Mouse (Mus musculus): ENCODE results near the gene Ccl11. TPM values are rescaled to one million over a fixed set of nuclear protein-coding genes. Genes with fewer than 3 reads are reported as not detected.

The Ccl11 gene
- polyA plus RNA-seq, 1 experiment from 2014 or later, result 61.1 TPM

GRCm38 (mm10) chr11:82021406-82021805, 36.2 kb upstream of the Ccl11 start:
- Histone ChIP-seq H3K4me2 (ENCODE audit: low read length) (no peak overlapping the region), H3K27ac (ENCODE audit: low read depth) (no peak overlapping the region), H3K27me3 (replicated peaks; ENCODE audit: control insufficient read depth, insufficient read depth, low read length) (no peaks in the 10 kb centered on the region), H3K4me3 (ENCODE audit: low read depth, low read length) (no peak overlapping the region), H3K36me3 (ENCODE audit: control insufficient read depth, insufficient read depth, low read length) (no peaks in the 10 kb centered on the region), H3K4me1 (replicated peaks; ENCODE audit: control insufficient read depth, insufficient read depth, low read length) (no peaks in the 10 kb centered on the region), H3K9me3 (ENCODE audit: control insufficient read depth, low read length) (no peaks in the 10 kb centered on the region), H3K9ac (ENCODE audit: low read length) (no peak overlapping the region)
- WGBS, result 65% methylated on average over 3 of the region's 3 CpGs
- DNase-seq (ENCODE audit: low spot score) (no peak), ATAC-seq (replicated peaks; ENCODE audit: low FRiP score, low TSS enrichment, low read depth) (no peak)

- Histone ChIP-seq H3K9me3 (ENCODE audit: control insufficient read depth, low read length) (no peaks in the 10 kb centered on the region), H3K27me3 (replicated peaks; ENCODE audit: control insufficient read depth, insufficient read depth, low read length) (no peaks in the 10 kb centered on the region), H3K4me3 (ENCODE audit: low read depth, low read length) (no peak overlapping the region), H3K27ac (ENCODE audit: low read depth) (no peak overlapping the region), H3K36me3 (ENCODE audit: control insufficient read depth, insufficient read depth, low read length) (no peaks in the 10 kb centered on the region), H3K4me2 (ENCODE audit: low read length) (no peak overlapping the region), H3K4me1 (replicated peaks; ENCODE audit: control insufficient read depth, insufficient read depth, low read length) (no peaks in the 10 kb centered on the region), H3K9ac (ENCODE audit: low read length) (no peak overlapping the region)
- 91% methylated on average over 6 of the region's 6 CpGs for WGBS
- DNase-seq (ENCODE audit: low spot score) (no peak), ATAC-seq (replicated peaks; ENCODE audit: low FRiP score, low TSS enrichment, low read depth) (no peak)
Observed at GRCm38 (mm10) chr11:82022504-82023056, 35.0 kb upstream of the Ccl11 start.

- Histone ChIP-seq H3K4me3 (ENCODE audit: low read depth, low read length) (no peak overlapping the region), H3K9ac (ENCODE audit: low read length) (no peak overlapping the region), H3K4me2 (ENCODE audit: low read length) (no peak overlapping the region), H3K4me1 (replicated peaks; ENCODE audit: control insufficient read depth, insufficient read depth, low read length) (no peaks in the 10 kb centered on the region), H3K27me3 (replicated peaks; ENCODE audit: control insufficient read depth, insufficient read depth, low read length) (no peaks in the 10 kb centered on the region), H3K9me3 (ENCODE audit: control insufficient read depth, low read length) (no peaks in the 10 kb centered on the region), H3K36me3 (ENCODE audit: control insufficient read depth, insufficient read depth, low read length) (no peaks in the 10 kb centered on the region), H3K27ac (ENCODE audit: low read depth) (no peak overlapping the region)
- ATAC-seq (replicated peaks; ENCODE audit: low FRiP score, low TSS enrichment, low read depth) (no peak), DNase-seq (ENCODE audit: low spot score) (no peak)
- WGBS, result 78% methylated on average over 4 of the region's 4 CpGs
Observed at GRCm38 (mm10) chr11:82023769-82024168, 33.9 kb upstream of the Ccl11 start.

- 72% methylated on average over 2 of the region's 2 CpGs for WGBS
- no peak for DNase-seq (ENCODE audit: low spot score)
- H3K27me3 ChIP-seq (replicated peaks; ENCODE audit: control insufficient read depth, insufficient read depth, low read length), result no peaks in the 10 kb centered on the region
- peaks cover 5% of the 10 kb centered on the region; the same call in 1 of the 2 replicates for H3K4me1 ChIP-seq (replicated peaks; ENCODE audit: control insufficient read depth, insufficient read depth, low read length)
- H3K9ac ChIP-seq (ENCODE audit: low read length), result no peak overlapping the region
- no peak for ATAC-seq (replicated peaks; ENCODE audit: low FRiP score, low TSS enrichment, low read depth)
- no peaks in the 10 kb centered on the region for H3K9me3 ChIP-seq (ENCODE audit: control insufficient read depth, low read length)
- H3K4me3 ChIP-seq (ENCODE audit: low read depth, low read length), result no peak overlapping the region
- no peak overlapping the region for H3K27ac ChIP-seq (ENCODE audit: low read depth)
- H3K4me2 ChIP-seq (ENCODE audit: low read length), result no peak overlapping the region
- no peaks in the 10 kb centered on the region for H3K36me3 ChIP-seq (ENCODE audit: control insufficient read depth, insufficient read depth, low read length)
Observed at GRCm38 (mm10) chr11:82030171-82030570, 27.5 kb upstream of the Ccl11 start.

GRCm38 (mm10) chr11:82032136-82032535, 25.5 kb upstream of the Ccl11 start:
- no peak for DNase-seq (ENCODE audit: low spot score)
- H3K4me3 ChIP-seq (ENCODE audit: low read depth, low read length), result no peak overlapping the region
- H3K27ac ChIP-seq (ENCODE audit: low read depth), result peak overlapping the region; percentile 86
- H3K4me1 ChIP-seq (replicated peaks; ENCODE audit: control insufficient read depth, insufficient read depth, low read length), result peaks cover 5% of the 10 kb centered on the region; the same call in 1 of the 2 replicates
- no peak for ATAC-seq (replicated peaks; ENCODE audit: low FRiP score, low TSS enrichment, low read depth)
- no peak overlapping the region for H3K4me2 ChIP-seq (ENCODE audit: low read length)
- H3K27me3 ChIP-seq (replicated peaks; ENCODE audit: control insufficient read depth, insufficient read depth, low read length), result no peaks in the 10 kb centered on the region
- H3K9ac ChIP-seq (ENCODE audit: low read length), result no peak overlapping the region
- no peaks in the 10 kb centered on the region for H3K9me3 ChIP-seq (ENCODE audit: control insufficient read depth, low read length)
- no peaks in the 10 kb centered on the region for H3K36me3 ChIP-seq (ENCODE audit: control insufficient read depth, insufficient read depth, low read length)

- 19% methylated on average over 8 of the region's 8 CpGs for WGBS
- ATAC-seq (replicated peaks; ENCODE audit: low FRiP score, low TSS enrichment, low read depth) (peak; percentile 47; the same call in 1 of the 2 replicates), DNase-seq (ENCODE audit: low spot score) (peak; percentile 64)
- H3K9me3 ChIP-seq (ENCODE audit: control insufficient read depth, low read length), result no peaks in the 10 kb centered on the region
- no peak overlapping the region for H3K4me3 ChIP-seq (ENCODE audit: low read depth, low read length)
- peak overlapping the region; percentile 86 for H3K27ac ChIP-seq (ENCODE audit: low read depth)
- H3K4me2 ChIP-seq (ENCODE audit: low read length), result no peak overlapping the region
- no peaks in the 10 kb centered on the region for H3K27me3 ChIP-seq (replicated peaks; ENCODE audit: control insufficient read depth, insufficient read depth, low read length)
- peaks cover 5% of the 10 kb centered on the region; the same call in 1 of the 2 replicates for H3K4me1 ChIP-seq (replicated peaks; ENCODE audit: control insufficient read depth, insufficient read depth, low read length)
- no peaks in the 10 kb centered on the region for H3K36me3 ChIP-seq (ENCODE audit: control insufficient read depth, insufficient read depth, low read length)
- no peak overlapping the region for H3K9ac ChIP-seq (ENCODE audit: low read length)
Observed at GRCm38 (mm10) chr11:82032678-82033344, 24.8 kb upstream of the Ccl11 start.

GRCm38 (mm10) chr11:82034446-82034845, 23.2 kb upstream of the Ccl11 start:
- DNase-seq (ENCODE audit: low spot score), result no peak
- no peaks in the 10 kb centered on the region for H3K27me3 ChIP-seq (replicated peaks; ENCODE audit: control insufficient read depth, insufficient read depth, low read length)
- H3K4me2 ChIP-seq (ENCODE audit: low read length), result no peak overlapping the region
- H3K9me3 ChIP-seq (ENCODE audit: control insufficient read depth, low read length), result no peaks in the 10 kb centered on the region
- H3K36me3 ChIP-seq (ENCODE audit: control insufficient read depth, insufficient read depth, low read length), result no peaks in the 10 kb centered on the region
- no peak overlapping the region for H3K27ac ChIP-seq (ENCODE audit: low read depth)
- WGBS, result 74% methylated on average over 7 of the region's 7 CpGs
- no peak overlapping the region for H3K4me3 ChIP-seq (ENCODE audit: low read depth, low read length)
- no peak overlapping the region for H3K9ac ChIP-seq (ENCODE audit: low read length)
- peaks cover 5% of the 10 kb centered on the region; the same call in 1 of the 2 replicates for H3K4me1 ChIP-seq (replicated peaks; ENCODE audit: control insufficient read depth, insufficient read depth, low read length)
- ATAC-seq (replicated peaks; ENCODE audit: low FRiP score, low TSS enrichment, low read depth), result no peak

- Histone ChIP-seq H3K4me2 (ENCODE audit: low read length) (no peak within 1 kb of the TSS), H3K27ac (ENCODE audit: low read depth) (peak within 1 kb of the TSS; percentile 14; the same call in 1 of the 2 replicates), H3K27me3 (replicated peaks; ENCODE audit: control insufficient read depth, insufficient read depth, low read length) (no peaks in the 10 kb centered on the region), H3K9me3 (ENCODE audit: control insufficient read depth, low read length) (no peaks in the 10 kb centered on the region), H3K9ac (ENCODE audit: low read length) (no peak within 1 kb of the TSS), H3K36me3 (ENCODE audit: control insufficient read depth, insufficient read depth, low read length) (no peaks in the 10 kb centered on the region), H3K4me3 (ENCODE audit: low read depth, low read length) (no peak within 1 kb of the TSS), H3K4me1 (replicated peaks; ENCODE audit: control insufficient read depth, insufficient read depth, low read length) (peaks cover 5% of the 10 kb centered on the region; the same call in 1 of the 2 replicates)
- DNase-seq (ENCODE audit: low spot score) (no peak), ATAC-seq (replicated peaks; ENCODE audit: low FRiP score, low TSS enrichment, low read depth) (0 out of 2 replicates have a peak, but pooled peaks have one; percentile 43)
- WGBS, result 30% methylated on average over 5 of the region's 5 CpGs
Observed at GRCm38 (mm10) chr11:82035356-82035755, 22.3 kb upstream of the Ccl11 start, which contains the start of gene Ccl2. Gene Ccl2 (plus strand): TSS chr11:82035571.

- Histone ChIP-seq H3K27ac (ENCODE audit: low read depth) (no peak overlapping the region), H3K9me3 (ENCODE audit: control insufficient read depth, low read length) (no peaks in the 10 kb centered on the region), H3K27me3 (replicated peaks; ENCODE audit: control insufficient read depth, insufficient read depth, low read length) (no peaks in the 10 kb centered on the region), H3K9ac (ENCODE audit: low read length) (no peak overlapping the region), H3K4me2 (ENCODE audit: low read length) (no peak overlapping the region), H3K4me3 (ENCODE audit: low read depth, low read length) (no peak overlapping the region), H3K36me3 (ENCODE audit: control insufficient read depth, insufficient read depth, low read length) (no peaks in the 10 kb centered on the region), H3K4me1 (replicated peaks; ENCODE audit: control insufficient read depth, insufficient read depth, low read length) (peaks cover 5% of the 10 kb centered on the region; the same call in 1 of the 2 replicates)
- ATAC-seq (replicated peaks; ENCODE audit: low FRiP score, low TSS enrichment, low read depth) (no peak), DNase-seq (ENCODE audit: low spot score) (no peak)
- 97% methylated on average over 2 of the region's 2 CpGs for WGBS
Observed at GRCm38 (mm10) chr11:82035857-82036256, 21.8 kb upstream of the Ccl11 start.
